27 mouse cellular contexts compared by ENCODE assay signal in the genomic region with DNA sequence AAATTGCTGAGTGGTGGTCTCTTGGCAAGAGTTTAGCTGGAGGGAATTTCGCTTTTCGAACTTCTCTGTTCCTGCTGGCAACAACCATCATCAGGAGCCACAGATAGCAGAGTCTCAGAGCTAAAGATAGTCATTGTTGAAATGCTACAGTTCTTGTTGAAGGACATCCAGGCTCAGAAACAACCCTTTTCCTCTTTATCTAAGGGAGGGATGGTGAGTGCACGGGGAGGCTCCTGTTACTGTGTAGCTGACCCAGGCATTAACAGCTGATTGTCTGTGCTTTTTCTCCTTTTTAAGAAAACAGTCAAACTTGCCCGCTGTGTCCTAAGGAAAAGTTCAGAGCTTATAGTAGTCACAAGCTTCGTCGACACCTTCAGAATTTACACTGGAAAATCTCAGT. TPM values are rescaled to one million over a fixed set of nuclear protein-coding genes. Genes with fewer than 3 reads are reported as not detected.
DNase-seq lines count a peak whose midpoint lies in the region; ATAC-seq lines count a peak whose summit lies in the region.
"Had no signal": no experiment of that assay in that cellular context is flagged by ENCODE, and none has a peak within 500 bp of the region (broad histone marks: within the 10 kb centered on the region; RNA-seq: fewer than 3 reads in every experiment).

No protein-coding gene starts in this region.

- H3K4me1 ChIP-seq in heart, embryonic 11.5 days (ENCODE audit: control insufficient read depth, insufficient read depth, low read length) = peaks cover 6% of the 10 kb centered on the region
- peaks cover 2 to 6% of the 10 kb centered on the region in 2 experiments; a peak in 2 of 4 replicates for H3K4me1 ChIP-seq in heart, embryonic 14.5 days (ENCODE audit: control insufficient read depth in 2 of 2, insufficient read depth in 2 of 2, low read length in 2 of 2)
- no peaks in the 10 kb centered on the region for H3K4me1 ChIP-seq in midbrain, embryonic 11.5 days (ENCODE audit: control insufficient read depth, insufficient read depth, low read length)
- H3K4me1 ChIP-seq in midbrain, embryonic 14.5 days (ENCODE audit: control insufficient read depth, insufficient read depth, low read length) = peaks cover under 1% of the 10 kb centered on the region
- H3K4me1 ChIP-seq: embryonic facial prominence, embryonic 10.5 days; forebrain, embryonic 12.5 days had no signal

- 54% methylated on average over 6 of the region's 6 CpGs for WGBS in heart, embryonic 11.5 days (ENCODE audit: insufficient replicate concordance)
- WGBS in heart, embryonic 14.5 days = 47% methylated on average over 6 of the region's 6 CpGs
- WGBS in midbrain, embryonic 11.5 days = 93% methylated on average over 6 of the region's 6 CpGs
- WGBS in midbrain, embryonic 14.5 days = 95% methylated on average over 6 of the region's 6 CpGs

- H3K36me3 ChIP-seq in heart, embryonic 11.5 days (ENCODE audit: control insufficient read depth, insufficient read depth, low read length) = peaks cover 21% of the 10 kb centered on the region
- H3K36me3 ChIP-seq in heart, embryonic 14.5 days (ENCODE audit: control insufficient read depth, insufficient read depth, low read length) = peaks cover 61% of the 10 kb centered on the region
- peaks cover 12% of the 10 kb centered on the region for H3K36me3 ChIP-seq in midbrain, embryonic 11.5 days (ENCODE audit: control insufficient read depth, insufficient read depth, low read length)
- peaks cover 65% of the 10 kb centered on the region for H3K36me3 ChIP-seq in midbrain, embryonic 14.5 days (ENCODE audit: control insufficient read depth, insufficient read depth, low read length)

- no peaks in the 10 kb centered on the region for H3K9me3 ChIP-seq in heart, embryonic 11.5 days (replicated peaks; ENCODE audit: control insufficient read depth, low read length)
- H3K9me3 ChIP-seq in heart, embryonic 14.5 days (ENCODE audit: control insufficient read depth, low read length) = no peaks in the 10 kb centered on the region
- no peaks in the 10 kb centered on the region for H3K9me3 ChIP-seq in midbrain, embryonic 11.5 days (ENCODE audit: control insufficient read depth, low read length)
- H3K9me3 ChIP-seq in midbrain, embryonic 14.5 days (ENCODE audit: control insufficient read depth, low read length) = no peaks in the 10 kb centered on the region
- H3K9me3 ChIP-seq: embryonic facial prominence, embryonic 10.5 days; embryonic facial prominence, embryonic 13.5 days; forebrain, embryonic 12.5 days; forebrain, embryonic 15.5 days had no signal

- no peak for DNase-seq in heart, adult 8-10 months (ENCODE audit: low spot score)
- no peak for DNase-seq in heart, postnatal 4 days
- peak; percentile 21 for DNase-seq in midbrain, embryonic 11.5 days (ENCODE audit: low spot score, missing footprints)
- DNase-seq in midbrain, embryonic 14.5 days = no peak
- DNase-seq in embryo, embryonic 9.5 days (ENCODE audit: extremely low spot score) = no peak
- DNase-seq: adrenal gland, adult 2 months; adrenal gland, postnatal 14 days; cerebellum, adult 11 months; cerebellum, adult 2 months; cerebellum, adult 9-11 months; cerebellum, postnatal 25 days; gastrocnemius, postnatal 25 days; heart, postnatal 36 days; kidney, adult 18-20 months; kidney, adult 9 months had no signal

- 0 out of 2 replicates have a peak overlapping the region, but pooled peaks have one; percentile 22 for H3K9ac ChIP-seq in heart, embryonic 11.5 days (ENCODE audit: low read depth, low read length)
- no peak overlapping the region for H3K9ac ChIP-seq in heart, embryonic 14.5 days (ENCODE audit: low read length)
- no peak overlapping the region for H3K9ac ChIP-seq in midbrain, embryonic 11.5 days (ENCODE audit: low read length)
- H3K9ac ChIP-seq in midbrain, embryonic 14.5 days (replicated peaks; ENCODE audit: low read length) = no peak overlapping the region
- H3K9ac ChIP-seq: embryonic facial prominence, embryonic 13.5 days; forebrain, embryonic 12.5 days; forebrain, embryonic 15.5 days; hindbrain, embryonic 14.5 days had no signal

- H3K4me3 ChIP-seq in heart, embryonic 11.5 days (ENCODE audit: low read depth, low read length) = no peak overlapping the region
- no peak overlapping the region for H3K4me3 ChIP-seq in heart, embryonic 14.5 days (ENCODE audit: control insufficient read depth in 1 of 2, insufficient read depth in 1 of 2, low read depth in 1 of 2, low read length in 2 of 2)
- H3K4me3 ChIP-seq in midbrain, embryonic 11.5 days (ENCODE audit: low read depth, low read length) = no peak overlapping the region
- H3K4me3 ChIP-seq in midbrain, embryonic 14.5 days (replicated peaks; ENCODE audit: low read depth, low read length) = no peak overlapping the region
- H3K4me3 ChIP-seq: embryonic facial prominence, embryonic 10.5 days; embryonic facial prominence, embryonic 13.5 days; erythroblast, embryonic 14.5 days; forebrain, embryonic 12.5 days; forebrain, embryonic 15.5 days had no signal

- H3K27ac ChIP-seq in heart, embryonic 11.5 days (ENCODE audit: low read depth, low read length) = peak overlapping the region; percentile 24
- H3K27ac ChIP-seq in heart, embryonic 14.5 days (replicated peaks in 1 of 2; ENCODE audit: control insufficient read depth in 1 of 2, insufficient read depth in 1 of 2, low read depth in 2 of 2, low read length in 2 of 2) = peak overlapping the region; percentile 14 to 65; a peak in 3 of 4 replicates
- no peak overlapping the region for H3K27ac ChIP-seq in midbrain, embryonic 11.5 days (ENCODE audit: low read depth, low read length)
- no peak overlapping the region for H3K27ac ChIP-seq in midbrain, embryonic 14.5 days (replicated peaks; ENCODE audit: low read depth, low read length)
- H3K27ac ChIP-seq: embryonic facial prominence, embryonic 10.5 days; embryonic facial prominence, embryonic 13.5 days; forebrain, embryonic 12.5 days; forebrain, embryonic 15.5 days; hindbrain, embryonic 14.5 days; hindbrain, postnatal 0 days had no signal

- H3K4me2 ChIP-seq in heart, embryonic 11.5 days = no peak overlapping the region
- H3K4me2 ChIP-seq in heart, embryonic 14.5 days (ENCODE audit: low read length) = no peak overlapping the region
- H3K4me2 ChIP-seq in midbrain, embryonic 11.5 days = no peak overlapping the region
- H3K4me2 ChIP-seq in midbrain, embryonic 14.5 days (ENCODE audit: low read length) = no peak overlapping the region
- H3K4me2 ChIP-seq: embryonic facial prominence, embryonic 13.5 days; forebrain, embryonic 12.5 days; forebrain, embryonic 15.5 days; hindbrain, embryonic 14.5 days had no signal

- no peaks in the 10 kb centered on the region for H3K27me3 ChIP-seq in heart, embryonic 11.5 days (ENCODE audit: control insufficient read depth, insufficient read depth, low read length)
- H3K27me3 ChIP-seq in heart, embryonic 14.5 days (ENCODE audit: control insufficient read depth, insufficient read depth, low read length) = no peaks in the 10 kb centered on the region
- no peaks in the 10 kb centered on the region for H3K27me3 ChIP-seq in midbrain, embryonic 11.5 days (ENCODE audit: control insufficient read depth, insufficient read depth, low read length)
- H3K27me3 ChIP-seq in midbrain, embryonic 14.5 days (ENCODE audit: control insufficient read depth, insufficient read depth, low read length) = no peaks in the 10 kb centered on the region
- H3K27me3 ChIP-seq: embryonic facial prominence, embryonic 13.5 days; forebrain, embryonic 12.5 days; forebrain, embryonic 15.5 days had no signal

- no peak for ATAC-seq in heart, embryonic 11.5 days (replicated peaks; ENCODE audit: insufficient number of reproducible peaks, low FRiP score, low TSS enrichment)
- ATAC-seq in heart, embryonic 14.5 days (ENCODE audit: insufficient number of reproducible peaks, insufficient read depth, low FRiP score, low read depth) = no peak
- ATAC-seq in midbrain, embryonic 11.5 days (ENCODE audit: low FRiP score) = no peak
- ATAC-seq in midbrain, embryonic 14.5 days (ENCODE audit: low FRiP score, low TSS enrichment) = no peak
- ATAC-seq: CD4-positive, CD25-positive, alpha-beta regulatory T cell, adult 4 months; forebrain, embryonic 15.5 days; hindbrain, postnatal 0 days; inflammation-experienced regulatory T-cells, adult 6 months; intestine, embryonic 16.5 days had no signal

RNA-seq across cellular contexts. Expression of a gene that starts 7.1 kb away (rescaled TPM):
- polyA plus RNA-seq in heart, embryonic 11.5 days (2014; fragmentation: Nextera tagmentation; extraction: Ambion mirVana) = 41.2 and 45.7 TPM in 2 replicates
- total RNA-seq in heart, adult 8-10 months (2022) = 10 to 100 TPM; 18.7 to 26.2 (median 22.6) TPM
- 39.6 and 43.2 TPM in 2 replicates for polyA plus RNA-seq in heart, embryonic 14.5 days (2014; fragmentation: Nextera tagmentation; extraction: Ambion mirVana)
- 10 to 100 TPM; 10.7 to 10.8 TPM for total RNA-seq in heart, postnatal 4 days (2021)
- polyA plus RNA-seq in midbrain, embryonic 11.5 days (2014; fragmentation: Nextera tagmentation; extraction: Ambion mirVana) = 54.3 and 56.7 TPM in 2 replicates
- 31.1 and 42.8 TPM in 2 replicates for polyA plus RNA-seq in midbrain, embryonic 14.5 days (2014; fragmentation: Nextera tagmentation; extraction: Ambion mirVana)

RNA-seq across cellular contexts. Expression of a gene that starts 7.2 kb away (rescaled TPM):
- polyA plus RNA-seq in heart, embryonic 11.5 days (2014; fragmentation: Nextera tagmentation; extraction: Ambion mirVana) = 19.6 and 27.7 TPM in 2 replicates
- total RNA-seq in heart, adult 8-10 months (2022) = 10 to 100 TPM in 3 of 4 experiments, 1 to 10 TPM in 1; 9.8 to 12.1 (median 10.7) TPM
- polyA plus RNA-seq in heart, embryonic 14.5 days (2014; fragmentation: Nextera tagmentation; extraction: Ambion mirVana) = 17.4 and 19.9 TPM in 2 replicates
- 1 to 10 TPM; 7.0 to 8.7 TPM for total RNA-seq in heart, postnatal 4 days (2021)
- polyA plus RNA-seq in midbrain, embryonic 11.5 days (2014; fragmentation: Nextera tagmentation; extraction: Ambion mirVana) = 23.6 and 27.8 TPM in 2 replicates
- polyA plus RNA-seq in midbrain, embryonic 14.5 days (2014; fragmentation: Nextera tagmentation; extraction: Ambion mirVana) = 19.9 and 20.3 TPM in 2 replicates

Comparison
In these comparisons a context has a peak if more than half of its experiments do, and no peak if none do; other contexts are left out.
1. H3K27ac ChIP-seq: peak in heart, embryonic 11.5 days (single experiment) and heart, embryonic 14.5 days (2 of 2); none in midbrain, embryonic 11.5 days (single experiment) and midbrain, embryonic 14.5 days (single experiment).